Mouse (Mus musculus) neutrophil, adult 5-6 weeks (primary cell): ENCODE data around the gene Olfr68. TPM values are rescaled to one million over a fixed set of nuclear protein-coding genes. Genes with fewer than 3 reads are reported as not detected.
"Not testable (repeated sequence)": the region's sequence is repeated elsewhere in the genome, so short reads cannot be mapped to it uniquely, and the experiment has no call there.

ENCODE experiments used
- ATAC-seq: fragments of 151-379, 151-347 bp; 2 replicates; pipeline ENCODE4 v1.8.0; 2017; ENCODE audit warnings: mild to moderate bottlenecking, moderate TSS enrichment; ENCODE audit not compliant: insufficient number of reproducible peaks, poor library complexity, low FRiP score, severe bottlenecking; ENCODE audit errors: extremely low read depth
- total RNA-seq: library from RNA; stranded (forward); fragments of 200-1000 nt; gene quantifications from 2 replicates; pipeline ENCODE4 v1.2.3, GENCODE M21; 2017

Olfr68 gene
- total RNA-seq: not detected in 2 replicates

DNA sequence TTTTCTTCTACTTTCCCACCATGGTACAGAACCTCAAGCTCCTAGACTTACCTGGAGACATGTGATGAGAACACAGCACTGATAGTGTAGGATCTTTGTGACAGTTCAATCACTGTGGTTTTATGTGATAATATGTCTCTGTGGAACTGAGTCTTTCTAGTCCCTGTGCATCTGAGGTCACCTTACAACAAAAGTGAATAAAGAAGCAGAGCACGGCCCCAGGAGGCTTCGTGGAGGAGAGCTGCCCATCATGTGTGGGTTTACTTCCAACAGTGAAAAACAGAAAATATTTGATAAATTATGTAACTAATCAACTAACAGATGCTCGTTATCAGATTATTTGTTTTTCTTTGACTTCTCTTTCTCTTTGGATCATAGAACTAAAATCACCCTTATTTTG, at the start of gene Olfr68:
Gene Olfr68 (minus strand): TSS at position 101 of the 400 bp plus-strand sequence.
- no peak for ATAC-seq

DNA sequence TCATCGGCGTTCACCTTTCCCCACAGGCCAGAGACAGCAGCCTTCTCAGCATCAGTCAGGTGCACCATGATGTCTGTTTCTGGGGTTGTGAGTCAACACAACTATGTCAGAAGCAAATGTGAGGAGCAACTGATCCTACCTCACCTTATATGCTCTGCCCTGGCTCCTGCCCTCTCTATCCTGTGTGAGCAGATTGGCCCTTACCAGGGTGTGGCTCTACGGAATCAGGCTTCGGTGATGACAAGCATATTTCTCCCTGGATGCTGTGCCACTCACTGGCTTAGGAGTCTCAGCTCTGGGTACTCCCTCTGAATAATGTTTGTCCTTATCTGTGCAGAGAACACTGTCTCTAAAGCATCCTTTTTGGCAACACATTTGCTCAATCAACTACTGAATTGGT, 48.3 kb upstream of the Olfr68 start, which contains the start of gene Hbb-bs:
Gene Hbb-bs (minus strand): TSS at position 289 of the 400 bp plus-strand sequence.
- ATAC-seq: no peak

DNA sequence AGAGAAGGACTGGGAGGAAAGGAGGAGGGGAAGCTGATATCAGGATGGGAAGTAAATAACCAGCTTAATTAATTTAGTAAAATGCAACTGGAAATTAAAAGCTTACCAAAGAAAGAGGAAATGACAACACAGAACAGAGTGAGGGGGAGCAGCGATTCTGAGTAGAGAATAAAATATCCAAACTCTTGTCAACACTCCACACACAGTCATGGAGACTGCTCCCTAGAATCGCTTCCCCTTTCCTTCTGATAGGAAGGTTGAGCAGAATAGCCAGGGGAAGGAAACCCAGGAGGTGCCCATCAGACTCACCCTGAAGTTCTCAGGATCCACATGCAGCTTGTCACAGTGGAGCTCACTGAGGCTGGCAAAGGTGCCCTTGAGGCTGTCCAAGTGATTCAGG, 47.6 kb upstream of the Olfr68 start:
- not testable (repeated sequence) for ATAC-seq

DNA sequence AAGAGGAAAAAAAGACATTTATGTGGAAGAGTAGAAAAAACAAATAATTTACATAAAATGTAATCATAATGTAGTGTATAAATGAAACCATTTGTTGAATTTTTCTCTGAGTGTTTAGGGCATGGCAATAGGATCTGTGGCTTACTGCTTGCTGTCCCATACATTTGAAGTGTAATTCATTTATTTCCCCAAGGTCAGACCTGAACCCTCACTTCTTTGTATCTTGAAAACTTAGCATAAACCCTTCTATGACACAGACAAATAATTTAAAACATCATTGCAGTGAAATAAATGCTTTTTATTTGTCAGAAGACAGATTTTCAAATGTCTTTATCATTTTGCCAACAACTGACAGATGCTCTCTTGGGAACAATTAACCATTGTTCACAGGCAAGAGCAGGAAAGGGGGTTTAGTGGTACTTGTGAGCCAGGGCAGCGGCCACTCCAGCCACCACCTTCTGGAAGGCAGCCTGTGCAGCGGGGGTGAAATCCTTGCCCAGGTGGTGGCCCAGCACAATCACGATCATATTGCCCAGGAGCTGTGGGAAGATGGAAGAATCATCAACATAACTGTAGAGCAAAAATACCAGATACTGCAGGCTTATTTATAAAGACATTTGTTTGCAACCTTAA, 46.9 kb upstream of the Olfr68 start:
- no peak for ATAC-seq

DNA sequence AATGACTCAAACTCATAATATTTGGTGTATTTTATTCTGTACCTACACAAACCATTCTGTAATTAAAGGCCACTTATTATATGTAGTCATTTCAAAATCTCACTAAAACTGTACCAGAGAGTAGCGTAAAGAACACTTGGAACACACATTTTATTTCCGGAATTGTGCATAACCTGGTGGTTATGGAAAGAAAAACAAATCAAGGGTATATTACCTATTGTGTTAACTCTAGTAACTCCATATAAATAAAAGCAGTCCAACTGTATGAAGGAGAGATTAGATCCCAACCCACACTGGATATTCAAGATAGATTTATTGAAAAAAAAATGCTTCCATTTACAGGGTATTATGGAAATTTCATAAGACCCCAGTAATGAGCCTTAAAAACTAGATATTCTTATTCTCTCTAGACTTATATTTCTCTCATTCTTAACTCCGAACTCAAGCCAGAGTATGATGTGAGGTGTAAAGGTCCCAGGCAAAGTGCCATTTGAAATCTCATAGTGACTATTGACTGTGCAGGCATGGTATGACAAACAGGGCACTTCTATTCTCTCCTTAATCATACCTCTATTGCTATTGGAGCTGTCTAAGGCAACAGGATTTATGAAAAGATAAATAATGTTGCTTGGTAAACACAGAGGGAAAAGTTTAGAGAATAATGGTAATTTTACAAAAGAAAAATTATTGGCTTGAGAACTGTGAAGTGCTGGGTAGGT, 46.2 kb upstream of the Olfr68 start:
- no peak for ATAC-seq

DNA sequence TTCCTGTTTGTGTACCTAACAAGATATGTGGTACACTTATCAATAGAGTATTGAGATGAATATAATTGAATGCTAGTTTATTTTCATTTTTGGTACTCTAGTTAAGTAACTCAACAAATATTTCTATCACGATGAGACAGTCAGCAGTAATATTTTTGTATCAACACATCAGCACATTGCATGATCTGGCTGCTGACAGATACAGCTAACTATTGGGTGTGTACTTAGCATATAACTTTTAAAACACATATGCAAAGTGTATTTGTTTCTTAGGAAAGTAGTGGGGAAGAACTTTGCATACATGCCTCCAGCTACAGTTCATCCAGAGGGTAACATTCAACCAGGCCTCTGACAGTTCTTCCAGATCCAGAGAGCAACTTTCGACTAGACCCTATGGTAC, 45.1 kb upstream of the Olfr68 start:
- no peak for ATAC-seq

DNA sequence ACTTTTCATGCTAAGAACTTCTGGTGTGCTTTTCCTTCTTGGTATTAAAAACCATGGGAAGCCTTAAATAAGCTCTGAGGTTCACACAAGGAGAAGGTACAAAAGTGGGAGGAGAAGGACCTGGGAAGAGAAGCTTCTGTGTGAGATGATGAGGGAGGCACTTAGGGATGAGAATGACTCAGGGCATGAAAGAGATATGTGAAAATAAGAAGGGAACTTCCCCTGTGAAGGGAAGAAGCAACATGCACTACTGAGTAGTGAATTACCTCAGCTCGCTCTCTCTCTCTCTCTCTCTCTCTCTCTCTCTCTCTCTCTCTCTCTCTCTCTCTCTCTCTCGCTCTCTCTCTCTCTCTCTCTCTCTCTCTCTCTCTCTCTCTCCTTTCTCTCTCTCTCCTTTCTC, 35.6 kb upstream of the Olfr68 start:
- not testable (repeated sequence) for ATAC-seq

DNA sequence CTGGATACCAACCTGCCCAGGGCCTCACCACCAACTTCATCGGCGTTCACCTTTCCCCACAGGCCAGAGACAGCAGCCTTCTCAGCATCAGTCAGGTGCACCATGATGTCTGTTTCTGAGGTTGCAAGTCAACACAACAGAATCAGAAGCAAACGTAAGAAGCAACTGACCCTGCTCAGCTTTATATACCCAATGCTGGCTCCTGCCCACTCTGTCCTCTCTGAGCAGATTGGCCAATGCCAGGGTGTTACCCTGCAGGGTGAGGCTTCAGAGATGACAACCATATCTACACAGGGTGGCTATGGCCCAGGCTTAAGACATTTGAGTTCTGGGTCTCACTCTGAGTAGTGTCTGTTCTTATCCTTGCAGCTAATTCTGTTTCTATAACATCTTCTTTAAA, 34.3 kb upstream of the Olfr68 start, which contains the start of gene Hbb-bt:
Gene Hbb-bt (minus strand): TSS at position 231 of the 400 bp plus-strand sequence.
- ATAC-seq: no peak

DNA sequence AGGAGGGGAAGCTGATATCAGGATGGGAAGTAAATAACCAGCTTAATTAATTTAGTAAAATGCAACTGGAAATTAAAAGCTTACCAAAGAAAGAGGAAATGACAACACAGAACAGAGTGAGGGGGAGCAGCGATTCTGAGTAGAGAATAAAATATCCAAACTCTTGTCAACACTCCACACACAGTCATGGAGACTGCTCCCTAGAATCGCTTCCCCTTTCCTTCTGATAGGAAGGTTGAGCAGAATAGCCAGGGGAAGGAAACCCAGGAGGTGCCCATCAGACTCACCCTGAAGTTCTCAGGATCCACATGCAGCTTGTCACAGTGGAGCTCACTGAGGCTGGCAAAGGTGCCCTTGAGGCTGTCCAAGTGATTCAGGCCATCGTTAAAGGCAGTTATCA, 33.7 kb upstream of the Olfr68 start:
- ATAC-seq: 0 out of 2 replicates have a peak, but pooled peaks have one; percentile 11

DNA sequence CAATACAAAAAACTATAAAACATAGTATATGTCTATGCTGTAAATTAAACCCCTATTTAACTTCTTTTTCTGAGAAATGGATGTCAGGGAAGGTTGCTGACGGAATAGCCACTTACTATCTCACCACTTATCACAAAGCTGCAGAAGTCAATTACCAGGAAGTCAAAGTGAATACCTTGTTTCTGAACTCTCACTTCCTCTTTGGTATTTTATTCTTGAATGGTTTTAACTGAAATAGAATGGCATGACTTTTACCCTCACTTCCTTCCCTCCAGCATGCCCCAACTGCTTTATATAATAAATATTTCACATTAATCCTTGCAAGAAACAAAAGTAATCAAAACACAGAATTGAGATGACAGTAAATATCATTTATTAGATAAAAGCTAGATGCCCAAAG, 32.7 kb upstream of the Olfr68 start:
- peak; percentile 91 for ATAC-seq

DNA sequence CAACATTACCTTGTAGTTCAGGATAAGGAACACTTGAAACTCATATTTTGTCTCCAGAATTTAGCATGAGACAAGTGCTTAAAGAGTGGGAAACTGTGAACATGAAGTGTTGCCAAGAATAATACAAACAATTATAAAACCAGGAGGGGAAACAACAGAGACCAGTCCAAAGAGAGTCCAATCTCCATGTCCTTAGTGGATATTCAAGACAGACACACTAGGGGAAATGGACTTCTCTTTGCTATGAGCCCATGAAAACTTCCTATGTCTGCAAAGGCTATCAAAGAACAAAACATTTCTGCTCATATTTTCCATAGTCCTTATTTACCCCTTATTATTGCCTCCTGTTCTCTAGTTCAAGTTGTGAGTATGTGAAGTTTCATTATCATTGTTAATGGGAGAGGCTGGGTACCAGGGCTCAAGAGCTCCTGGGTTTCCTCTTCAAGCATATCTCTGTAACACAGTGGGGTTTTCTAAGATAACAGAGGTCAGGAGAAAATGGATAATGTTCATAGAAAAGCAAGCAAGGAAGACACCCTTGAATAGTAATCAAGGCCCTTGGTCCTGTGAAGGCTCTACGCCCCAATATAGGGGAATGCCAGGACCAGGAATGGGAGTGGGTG, 31.8 kb upstream of the Olfr68 start:
- no peak for ATAC-seq

DNA sequence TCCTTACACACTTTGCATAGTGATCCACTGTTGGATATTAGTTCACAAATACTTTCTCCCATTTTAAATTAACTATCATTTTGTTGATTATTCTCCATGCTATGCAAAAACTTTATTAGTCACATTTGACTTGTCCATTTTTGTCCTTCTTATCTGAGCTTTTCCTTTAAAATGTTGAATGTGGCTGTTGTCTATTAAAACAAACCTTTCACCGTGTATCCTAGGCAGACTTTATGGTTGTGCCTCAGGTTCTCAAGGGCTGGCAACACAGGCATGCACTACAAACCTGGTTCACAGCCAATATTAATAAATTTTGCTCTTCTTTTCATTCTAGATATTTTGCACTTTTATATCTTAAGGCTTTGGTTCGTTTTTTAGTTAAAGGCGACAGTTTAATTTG, 31.2 kb upstream of the Olfr68 start:
- ATAC-seq: no peak

DNA sequence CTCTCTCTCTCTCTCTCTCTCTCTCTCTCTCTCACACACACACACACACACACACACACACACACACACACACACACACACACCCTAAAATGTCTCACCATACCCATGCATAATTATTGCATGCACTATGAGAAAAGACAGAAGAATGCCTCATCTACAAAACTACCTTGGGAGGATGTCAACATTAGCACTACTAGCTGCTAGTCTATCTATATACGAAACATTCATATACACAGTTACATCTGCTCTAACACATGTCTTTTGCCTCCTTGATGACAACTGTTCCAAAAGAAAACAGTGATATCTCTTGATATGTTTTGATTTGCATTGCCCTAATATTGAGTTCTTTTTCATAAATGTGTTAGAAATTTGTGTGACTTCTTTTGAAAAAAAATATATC, 30.8 kb upstream of the Olfr68 start:
- no peak for ATAC-seq

DNA sequence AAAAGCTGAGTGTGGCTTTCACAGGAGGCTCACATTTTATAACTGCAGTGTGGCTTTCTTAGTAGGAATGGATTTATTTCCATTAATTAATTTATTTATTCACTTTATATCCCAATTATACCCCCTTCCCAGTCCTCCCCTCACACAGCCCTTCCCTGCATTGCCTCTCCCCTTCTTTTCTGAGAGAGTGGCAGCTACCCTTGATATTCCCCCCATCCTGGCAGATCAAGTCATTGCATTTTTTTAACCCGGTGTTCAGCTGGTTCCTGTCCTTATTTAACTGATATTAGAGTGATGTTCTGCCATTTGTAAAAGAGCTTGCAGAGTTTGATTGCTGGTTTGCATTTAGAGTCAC, 30.3 kb upstream of the Olfr68 start:
- ATAC-seq: no peak

DNA sequence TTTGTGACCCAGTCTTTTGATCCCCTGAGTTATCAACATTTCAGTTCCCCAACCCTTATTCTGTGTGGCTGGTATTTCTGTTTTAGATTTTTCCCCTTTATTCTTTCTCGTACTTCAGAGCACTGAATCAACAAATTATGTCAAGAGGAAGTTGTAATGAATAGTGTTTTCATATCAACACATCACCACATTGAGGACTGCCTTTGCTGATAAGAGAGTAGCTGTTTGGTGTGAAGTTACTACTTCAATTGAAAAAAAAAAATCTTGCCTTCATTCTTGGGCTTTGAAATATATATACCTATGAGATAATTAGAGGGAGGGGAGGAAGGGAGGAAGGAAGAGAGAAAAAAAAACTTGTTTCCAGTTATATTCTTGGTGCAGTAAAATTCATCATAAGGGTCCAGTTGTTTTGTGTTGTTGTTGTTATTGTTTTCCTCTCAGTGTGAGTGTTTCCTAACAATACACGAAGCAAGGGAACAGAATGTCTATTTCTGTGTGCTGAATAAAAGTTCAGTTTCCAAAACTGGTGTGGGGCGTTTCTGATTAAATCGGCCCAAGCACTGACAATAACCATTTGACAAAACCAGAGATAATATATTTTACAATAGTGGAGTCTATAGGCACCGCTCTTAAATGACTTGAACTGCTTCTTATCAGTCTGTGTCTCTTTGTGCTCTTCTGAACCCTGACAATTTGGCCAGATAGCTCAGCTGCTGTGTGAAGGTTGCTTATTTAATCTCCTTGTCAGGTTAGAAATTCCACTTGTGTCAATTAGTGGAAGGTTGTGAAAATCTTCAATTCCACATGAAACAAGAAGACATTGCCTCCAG, 29.7 kb upstream of the Olfr68 start:
- no peak for ATAC-seq

DNA sequence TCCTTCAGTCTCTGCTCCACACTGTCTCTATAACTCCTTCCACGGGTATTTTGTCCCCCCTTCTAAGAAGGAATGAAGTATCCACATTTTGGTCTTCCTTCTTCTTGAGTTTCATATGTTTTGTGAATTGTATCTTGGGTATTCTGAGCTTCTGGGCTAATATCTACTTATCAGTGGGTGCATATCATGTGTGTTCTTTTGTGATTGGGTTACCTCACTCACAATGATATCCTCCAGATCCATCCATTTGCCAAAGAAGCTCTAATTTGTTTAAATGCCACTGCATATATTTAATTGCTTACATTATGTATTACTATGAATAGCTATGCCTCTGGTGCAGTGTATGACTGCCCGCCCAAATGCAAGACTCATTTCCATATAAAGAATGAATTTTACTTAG, 28.6 kb upstream of the Olfr68 start:
- ATAC-seq: not testable (repeated sequence)

DNA sequence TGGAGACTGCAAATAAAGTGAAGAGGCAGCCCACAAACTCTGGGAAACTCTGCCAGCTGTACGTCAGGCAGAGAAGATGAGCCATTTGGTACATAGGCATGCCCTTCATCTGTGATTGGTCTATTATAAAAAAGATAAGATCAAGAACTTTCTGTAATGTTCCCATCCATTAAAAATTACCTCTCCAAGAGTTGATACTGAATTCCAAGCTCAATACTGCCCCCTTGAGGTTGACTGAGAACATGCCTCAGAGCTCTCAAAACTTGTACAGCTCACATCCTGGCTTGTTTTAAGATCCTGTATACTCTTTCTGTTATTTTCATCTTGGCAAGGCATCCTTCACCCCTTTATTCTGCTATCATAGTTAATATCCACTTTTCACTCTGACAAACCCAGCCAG, 27.4 kb upstream of the Olfr68 start:
- peak; percentile 58; the same call in 1 of the 2 replicates for ATAC-seq

DNA sequence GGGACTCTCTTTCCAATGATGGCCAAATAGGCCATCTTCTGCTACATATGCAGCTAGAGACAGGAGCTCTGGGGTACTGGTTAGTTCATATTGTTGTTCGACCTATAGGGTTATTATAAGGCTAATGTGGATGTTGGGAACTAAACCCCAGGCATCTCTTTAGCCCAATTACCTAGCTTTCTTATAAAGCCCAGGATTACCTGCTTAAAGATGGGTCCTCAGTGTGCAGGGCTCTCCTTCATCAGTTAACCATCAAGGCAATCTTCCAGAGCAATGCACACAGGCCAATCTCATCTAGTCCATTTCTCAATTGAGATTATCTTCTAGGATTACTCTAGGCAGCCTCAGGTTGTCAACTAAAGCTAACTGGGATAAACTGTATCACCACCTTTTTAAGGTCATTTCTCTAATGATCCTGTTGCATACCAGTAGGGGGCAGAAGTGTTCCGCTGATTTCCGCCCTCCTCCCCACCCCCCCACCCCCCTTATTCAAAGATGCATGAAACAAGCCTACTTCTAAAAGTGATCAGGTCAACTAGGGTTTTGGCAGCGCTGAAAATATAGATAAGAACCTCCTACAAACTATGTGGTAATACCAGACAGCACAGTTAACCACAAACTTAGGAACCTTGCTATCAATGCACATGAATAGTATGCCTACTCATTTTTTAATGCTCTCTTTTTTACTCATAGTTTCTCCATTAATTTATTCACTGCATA, 13.3 kb upstream of the Olfr68 start:
- peak; percentile 41; the same call in 1 of the 2 replicates for ATAC-seq

DNA sequence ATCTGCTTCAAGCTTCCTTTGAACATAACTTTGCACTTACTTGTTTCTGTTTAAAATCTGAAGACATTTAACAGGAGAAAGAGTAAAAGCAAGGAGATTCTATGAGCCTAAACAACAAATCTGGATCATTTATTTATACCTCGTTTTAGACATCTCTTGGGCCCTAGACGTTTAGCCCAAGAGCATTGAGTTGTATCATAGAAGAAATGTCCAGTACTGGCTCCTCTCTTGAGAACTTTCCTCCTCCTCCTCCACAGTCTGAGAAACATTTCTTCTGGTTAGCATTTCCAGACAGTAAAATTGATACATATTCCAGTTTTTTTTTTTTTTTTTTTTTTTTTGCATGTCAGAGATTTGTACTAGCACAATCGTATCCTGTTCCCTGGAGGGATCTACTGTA, 12.2 kb upstream of the Olfr68 start, which contains the start of gene Olfr67:
Gene Olfr67 (minus strand): TSS at position 101 of the 400 bp plus-strand sequence.
- ATAC-seq: no peak
